Mouse (Mus musculus): Measurements from ENCODE around the gene Prss46. TPM values are rescaled to one million over a fixed set of nuclear protein-coding genes. Genes with fewer than 3 reads are reported as not detected.

The Prss46 gene
- polyA plus RNA-seq, 1 experiment = not detected

- TF ChIP-seq GATA1 (IDR thresholded peaks at IDR 0.05; ENCODE audit: low read length) = no peak
These were observed 36.5 kb downstream of the Prss46 start for GRCm38 (mm10) chr9:110880772-110881171.

DNA sequence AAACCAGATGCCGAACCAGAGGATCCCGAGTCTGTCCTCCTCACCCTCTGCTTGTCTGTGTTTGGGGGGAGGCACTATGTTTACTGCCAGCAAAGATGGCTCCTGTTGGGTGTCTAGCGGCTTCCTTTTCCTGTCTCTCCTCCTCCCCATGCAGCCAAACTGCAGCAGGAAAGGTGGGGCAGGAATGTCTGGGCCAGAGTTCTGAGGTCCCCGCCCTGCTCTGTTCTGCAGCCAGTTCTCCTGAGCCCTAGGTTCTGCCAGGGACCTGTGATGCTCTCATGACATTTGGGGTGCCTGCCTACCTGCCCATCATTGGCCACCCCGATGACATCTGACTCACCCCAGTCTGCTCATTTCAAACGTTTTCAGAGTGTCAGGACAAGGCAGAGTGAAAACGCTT lies 37.6 kb downstream of the Prss46 start:
- TF ChIP-seq GATA1 (IDR thresholded peaks at IDR 0.05; ENCODE audit: low read length) = no peak

DNA sequence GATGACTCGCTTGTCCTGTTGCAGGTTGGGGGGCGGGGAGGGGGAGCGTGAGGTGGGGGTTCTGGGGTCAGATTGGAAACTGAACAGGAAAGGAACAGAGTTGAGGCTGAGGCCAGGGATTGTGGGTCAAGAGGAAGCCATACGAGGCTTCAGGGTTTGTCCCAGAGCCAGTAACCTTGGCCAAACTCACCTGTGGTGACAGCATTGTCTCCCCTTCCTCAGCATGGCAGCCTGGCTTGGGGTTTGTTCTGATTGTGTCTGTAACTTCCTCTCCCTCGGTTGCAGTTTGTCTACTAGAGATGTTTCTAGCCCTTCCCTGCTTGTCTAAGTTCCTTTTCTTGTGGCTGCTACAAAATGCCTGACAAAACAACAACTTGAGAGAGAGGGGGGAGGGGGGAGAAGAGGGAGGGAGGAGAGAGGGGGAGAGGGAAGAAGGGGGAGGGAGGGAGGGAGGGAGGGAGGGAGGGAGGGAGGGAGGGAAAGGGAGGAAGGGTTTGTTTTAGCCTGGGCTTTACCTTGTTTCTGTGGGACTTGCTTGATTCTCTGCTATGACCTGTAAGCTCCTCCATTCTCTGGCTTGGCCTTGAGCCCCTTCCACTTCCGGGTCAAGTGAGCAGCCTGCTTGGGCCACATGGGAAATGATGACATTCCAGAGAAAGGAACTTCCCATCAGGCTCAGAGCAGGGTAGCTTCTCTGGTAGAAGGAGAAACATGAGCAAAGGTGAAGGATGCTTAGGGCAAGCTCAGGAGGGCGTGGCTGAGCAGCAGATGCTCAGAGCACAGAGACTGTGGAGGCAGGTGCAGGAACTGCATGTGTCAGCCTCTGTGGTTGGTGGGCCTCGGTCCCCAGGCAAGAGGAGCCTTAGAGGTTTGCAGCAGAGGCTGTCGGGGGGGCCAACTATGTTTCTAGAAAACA lies 43.3 kb downstream of the Prss46 start:
- TF ChIP-seq GATA1 (IDR thresholded peaks at IDR 0.05; ENCODE audit: low read length) = no peak

- TF ChIP-seq GATA1 (IDR thresholded peaks at IDR 0.05; ENCODE audit: low read length) = no peak
These were observed 44.6 kb downstream of the Prss46 start for GRCm38 (mm10) chr9:110888935-110889334.

DNA sequence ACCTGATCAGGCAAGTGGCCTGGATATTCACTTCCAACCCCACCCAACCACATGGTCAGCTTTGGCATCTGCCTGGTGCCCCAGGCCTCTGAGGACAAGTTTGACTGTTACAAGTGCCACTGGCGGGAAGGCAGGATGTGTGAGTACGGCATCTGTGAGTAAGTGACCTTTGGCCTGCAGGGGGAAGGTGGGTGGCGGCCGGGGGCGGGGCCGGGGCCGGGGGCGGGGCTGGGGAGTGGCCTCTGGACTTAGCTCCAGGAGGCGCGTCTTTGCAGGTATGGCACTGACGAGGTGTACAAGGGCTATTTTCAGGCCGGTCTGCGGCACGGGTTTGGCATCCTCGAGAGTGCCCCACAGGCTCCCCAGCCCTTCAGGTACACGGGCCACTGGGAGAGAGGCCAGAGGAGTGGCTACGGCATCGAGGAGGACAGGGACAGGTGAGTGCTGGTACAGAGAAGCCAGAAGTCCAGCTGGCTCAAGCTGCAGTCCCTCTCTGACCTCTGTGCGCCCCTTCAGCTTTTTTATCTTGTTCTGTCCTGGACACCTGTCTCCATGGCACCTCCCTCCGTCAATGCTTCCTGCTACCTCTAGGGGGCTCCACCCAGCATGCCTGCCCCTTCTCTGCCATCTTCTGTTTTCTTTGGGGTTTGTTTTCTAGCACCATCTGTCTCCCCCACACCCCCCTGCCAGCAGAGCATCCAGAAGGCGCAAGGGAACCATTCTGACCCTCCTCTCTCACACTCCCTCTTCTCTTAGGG lies 45.9 kb downstream of the Prss46 start:
- no peak for TF ChIP-seq GATA1 (IDR thresholded peaks at IDR 0.05; ENCODE audit: low read length)

- TF ChIP-seq GATA1 (IDR thresholded peaks at IDR 0.05; ENCODE audit: low read length) = no peak
These were observed 46.9 kb downstream of the Prss46 start for GRCm38 (mm10) chr9:110891077-110891828.

DNA sequence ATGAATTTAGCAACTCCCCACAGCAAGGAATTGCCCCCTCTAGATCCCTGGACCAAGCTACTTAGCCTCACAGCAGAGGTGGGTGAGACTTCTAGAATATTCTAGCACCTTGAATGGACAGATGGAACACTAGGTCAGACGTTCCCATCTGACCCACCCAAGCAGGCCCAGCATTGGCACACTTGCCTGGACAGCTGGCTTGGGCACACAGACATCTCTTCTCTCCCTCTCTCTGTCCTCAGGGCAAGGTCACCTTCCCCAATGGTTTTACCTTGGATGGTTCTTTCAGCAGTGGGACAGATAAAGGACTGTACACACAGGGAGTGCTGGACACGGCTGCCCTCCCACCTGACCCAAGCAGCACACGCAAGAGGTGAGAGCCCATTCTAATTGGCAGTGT lies 48.2 kb downstream of the Prss46 start:
- no peak for TF ChIP-seq GATA1 (IDR thresholded peaks at IDR 0.05; ENCODE audit: low read length)

- TF ChIP-seq GATA1 (IDR thresholded peaks at IDR 0.05; ENCODE audit: low read length) = no peak
These were observed 49.1 kb downstream of the Prss46 start for GRCm38 (mm10) chr9:110893429-110893828.

- no peak for TF ChIP-seq GATA1 (IDR thresholded peaks at IDR 0.05; ENCODE audit: low read length)
These were observed 51.2 kb downstream of the Prss46 start for GRCm38 (mm10) chr9:110895507-110895906.

DNA sequence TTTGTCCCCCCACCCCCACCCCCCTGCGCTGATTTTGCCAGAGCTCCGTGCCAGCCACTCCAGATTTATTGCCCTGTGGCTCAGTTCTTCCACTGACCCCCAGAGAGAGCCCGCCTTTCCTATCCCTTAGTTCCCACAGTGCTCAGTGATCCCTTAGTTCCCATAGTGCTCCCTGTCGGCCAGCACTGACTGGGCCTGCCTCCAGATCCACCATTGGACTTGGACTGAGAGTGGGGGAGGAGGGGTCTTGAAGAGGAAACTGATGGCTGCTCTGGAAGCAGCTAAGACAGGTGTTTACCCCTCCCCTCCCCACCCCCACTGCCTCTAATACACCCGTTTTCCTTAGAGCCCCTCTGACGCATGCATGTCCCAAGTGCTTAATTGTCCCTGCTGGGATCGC lies 51.7 kb downstream of the Prss46 start:
- TF ChIP-seq GATA1 (IDR thresholded peaks at IDR 0.05; ENCODE audit: low read length) = no peak

- TF ChIP-seq GATA1 (IDR thresholded peaks at IDR 0.05; ENCODE audit: low read length) = no peak
These were observed 52.3 kb downstream of the Prss46 start for GRCm38 (mm10) chr9:110896595-110896994.

DNA sequence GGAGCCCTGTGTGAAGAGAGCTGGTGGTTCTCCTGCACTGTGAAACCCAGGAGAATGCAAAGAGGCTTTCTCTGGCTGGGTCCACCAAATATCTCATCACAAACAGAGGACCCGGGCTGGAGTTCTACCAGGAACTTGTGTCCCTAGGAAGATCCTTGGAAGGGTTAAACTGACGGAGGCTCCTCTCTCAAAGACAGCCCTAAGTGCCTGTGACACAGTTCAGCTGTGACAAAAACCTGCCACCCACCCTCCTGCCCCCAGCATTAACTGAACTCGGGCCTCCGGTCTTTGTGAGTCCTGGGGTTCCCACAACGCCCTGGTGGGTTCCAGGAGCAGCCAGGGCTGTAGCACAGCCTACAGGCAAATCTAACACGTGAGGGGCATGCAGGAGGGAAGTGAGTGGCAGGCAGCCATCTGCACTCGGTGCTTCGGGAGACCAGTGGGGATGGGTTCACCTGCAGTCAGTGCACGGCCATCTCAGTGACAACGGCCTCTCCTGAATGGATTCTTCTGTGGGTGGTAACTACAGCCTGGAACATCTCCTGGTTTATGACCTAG lies 55.2 kb downstream of the Prss46 start:
- TF ChIP-seq GATA1 (IDR thresholded peaks at IDR 0.05; ENCODE audit: low read length) = no peak

- TF ChIP-seq GATA1 (IDR thresholded peaks at IDR 0.05; ENCODE audit: low read length) = no peak
These were observed 56.9 kb downstream of the Prss46 start for GRCm38 (mm10) chr9:110901204-110901603.

DNA sequence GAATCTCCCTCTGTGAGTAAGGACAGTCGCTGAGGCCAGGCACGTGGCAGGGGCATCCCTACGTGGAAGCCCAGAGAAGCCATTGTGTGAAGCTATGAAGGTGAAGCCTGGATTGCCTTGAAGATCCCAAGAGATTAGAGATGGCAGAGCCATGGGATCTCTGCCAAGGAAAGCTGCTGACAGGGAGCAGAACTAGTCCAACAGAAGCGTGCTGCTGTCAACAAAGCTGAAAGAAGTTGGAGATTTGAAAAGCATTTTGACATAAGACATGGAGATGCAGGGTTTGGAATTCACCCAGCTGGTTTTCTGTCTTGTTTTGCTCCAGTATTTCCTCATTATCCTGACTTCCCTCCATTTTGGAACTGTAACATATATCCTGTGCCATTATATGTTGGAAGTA lies 58.0 kb downstream of the Prss46 start:
- TF ChIP-seq GATA1 (IDR thresholded peaks at IDR 0.05; ENCODE audit: low read length) = no peak

Other genes with a start within 250 kb of the Prss46 start
- 3.2 and 4.1 TPM in 2 replicates for gene Nradd, start 220.1 kb upstream of the Prss46 start, polyA plus RNA-seq (2012)
- gene Nbeal2, start 190.3 kb upstream of the Prss46 start, polyA plus RNA-seq (2012) = 82.0 and 88.5 TPM in 2 replicates
- gene Ccdc12, start 188.0 kb upstream of the Prss46 start, polyA plus RNA-seq (2012) = 420 and 613 TPM in 2 replicates
- gene Myl3, start 102.6 kb upstream of the Prss46 start, polyA plus RNA-seq (2012) = not detected in 2 replicates
- gene Pth1r, start 97.4 kb upstream of the Prss46 start, polyA plus RNA-seq (2012) = 0.02 TPM in 1 of 2 replicates, not detected in the other
- gene Prss42, start 46.3 kb upstream of the Prss46 start, polyA plus RNA-seq (2012) = not detected in 2 replicates
- not detected in 2 replicates for gene Prss44, start 30.5 kb upstream of the Prss46 start, polyA plus RNA-seq (2012)
- not detected in 2 replicates for gene Prss43, start 17.8 kb upstream of the Prss46 start, polyA plus RNA-seq (2012)
- gene Prss45, start 9.9 kb upstream of the Prss46 start, polyA plus RNA-seq (2012) = not detected in 2 replicates
- gene Prss50, start 13.5 kb downstream of the Prss46 start, polyA plus RNA-seq (2012) = not detected in 2 replicates
- not detected in 2 replicates for gene Als2cl, start 35.4 kb downstream of the Prss46 start, polyA plus RNA-seq (2012)
- not detected in 2 replicates for gene Tmie, start 35.6 kb downstream of the Prss46 start, polyA plus RNA-seq (2012)
- not detected in 2 replicates for gene Fam240a, start 72.4 kb downstream of the Prss46 start, polyA plus RNA-seq (2012)
- gene Tdgf1, start 101.7 kb downstream of the Prss46 start, polyA plus RNA-seq (2012) = not detected in 2 replicates
- not detected in 2 replicates for gene Lrrc2, start 107.0 kb downstream of the Prss46 start, polyA plus RNA-seq (2012)
- not detected in 2 replicates for gene Rtp3, start 146.1 kb downstream of the Prss46 start, polyA plus RNA-seq (2012)
- not detected in 2 replicates for gene Ltf, start 174.8 kb downstream of the Prss46 start, polyA plus RNA-seq (2012)
- gene Ccrl2, start 213.0 kb downstream of the Prss46 start, polyA plus RNA-seq (2012) = 0.37 and 3.4 TPM in 2 replicates